Mouse (Mus musculus): ENCODE measurements around the gene Eef1g. TPM values are rescaled to one million over a fixed set of nuclear protein-coding genes. Genes with fewer than 3 reads are reported as not detected.

The Eef1g gene
- polyA plus RNA-seq, 1 experiment from 2014 or later, result 469 TPM

DNA sequence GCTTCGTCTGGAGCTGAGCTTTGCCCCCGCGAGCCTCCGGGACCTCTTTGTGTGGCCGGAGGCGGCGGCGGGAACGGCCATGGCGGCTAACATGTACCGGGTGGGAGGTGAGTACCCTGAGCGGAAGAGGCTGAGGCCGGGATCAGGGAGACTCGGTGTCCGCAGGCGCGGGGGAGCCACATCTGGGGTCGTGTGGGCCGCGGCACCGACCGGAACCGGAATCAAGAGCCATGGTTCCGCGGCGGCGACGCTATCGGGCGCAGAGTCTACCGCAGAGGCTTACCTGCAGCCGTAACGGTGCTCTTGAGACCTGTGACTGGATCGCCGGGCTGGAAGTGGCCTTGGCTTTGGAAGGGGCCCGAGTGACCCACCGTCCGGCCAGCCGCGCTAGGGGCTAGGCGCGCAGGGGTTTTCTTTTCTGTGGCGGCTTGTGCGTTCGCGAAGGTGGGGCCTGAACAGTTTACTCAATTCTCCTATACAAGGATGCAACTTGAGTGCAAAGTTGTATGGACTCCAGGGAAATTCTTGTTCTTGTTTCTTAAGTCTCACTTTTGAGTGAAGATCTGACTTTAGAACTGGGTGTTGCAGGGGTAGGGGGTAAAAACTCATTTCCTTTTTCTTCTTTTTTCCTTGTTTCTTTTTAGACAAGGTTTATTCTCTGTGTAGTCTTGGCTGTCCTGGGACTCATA, 24.4 kb upstream of the Eef1g start:
- peak; percentile 50 for DNase-seq (ENCODE audit: low spot score)
- H3K4me3 ChIP-seq (ENCODE audit: low read depth, low read length), result peak overlapping the region; percentile 97
- H3K9ac ChIP-seq (ENCODE audit: low read depth, low read length), result peak overlapping the region; percentile 99
- no peaks in the 10 kb centered on the region for H3K27me3 ChIP-seq (replicated peaks; ENCODE audit: control insufficient read depth, insufficient read depth, low read length)
- H3K27ac ChIP-seq (replicated peaks; ENCODE audit: low read depth, low read length), result peak overlapping the region; percentile 98
- no peaks in the 10 kb centered on the region for H3K9me3 ChIP-seq (ENCODE audit: control insufficient read depth, low read length)
- WGBS, result under 1% methylated on average over 43 of the region's 46 CpGs
- peaks cover 27% of the 10 kb centered on the region; the same call in 1 of the 2 replicates for H3K4me1 ChIP-seq (ENCODE audit: control insufficient read depth, insufficient read depth, low read length)
- ATAC-seq (ENCODE audit: low read depth), result peak; percentile 50
- peaks cover 64% of the 10 kb centered on the region for H3K36me3 ChIP-seq (ENCODE audit: control insufficient read depth, insufficient read depth, low read length)
- H3K4me2 ChIP-seq (ENCODE audit: low read depth, low read length), result peak overlapping the region; percentile 61

DNA sequence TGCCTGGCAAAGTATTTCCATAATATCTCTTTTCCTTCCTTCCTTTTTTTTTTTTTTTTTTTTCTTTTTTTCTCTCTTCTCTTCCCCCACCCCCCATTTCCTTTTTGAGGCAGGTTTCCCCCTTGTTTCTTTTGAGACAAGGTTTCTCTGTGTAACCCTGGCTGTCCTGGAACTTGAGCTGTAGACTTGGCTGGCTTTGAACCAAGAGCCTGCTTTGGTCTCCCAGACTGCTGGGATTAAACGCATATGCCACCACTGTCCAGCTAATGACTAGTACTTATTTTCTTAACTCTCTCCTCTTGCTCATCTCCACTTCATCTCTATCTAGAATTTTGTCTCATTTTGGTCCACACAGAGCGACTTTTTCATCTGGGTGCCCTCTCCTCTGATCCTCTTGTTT, 23.8 kb upstream of the Eef1g start:
- DNase-seq (ENCODE audit: low spot score), result no peak
- no peaks in the 10 kb centered on the region for H3K9me3 ChIP-seq (ENCODE audit: control insufficient read depth, low read length)
- ATAC-seq (ENCODE audit: low read depth), result no peak
- no peaks in the 10 kb centered on the region for H3K27me3 ChIP-seq (replicated peaks; ENCODE audit: control insufficient read depth, insufficient read depth, low read length)
- H3K27ac ChIP-seq (replicated peaks; ENCODE audit: low read depth, low read length), result peak overlapping the region; percentile 98
- 54% methylated on average over 2 of the region's 2 CpGs for WGBS
- H3K4me3 ChIP-seq (ENCODE audit: low read depth, low read length), result peak overlapping the region; percentile 97
- peaks cover 27% of the 10 kb centered on the region; the same call in 1 of the 2 replicates for H3K4me1 ChIP-seq (ENCODE audit: control insufficient read depth, insufficient read depth, low read length)
- H3K36me3 ChIP-seq (ENCODE audit: control insufficient read depth, insufficient read depth, low read length), result peaks cover 64% of the 10 kb centered on the region
- peak overlapping the region; percentile 99 for H3K9ac ChIP-seq (ENCODE audit: low read depth, low read length)
- H3K4me2 ChIP-seq (ENCODE audit: low read depth, low read length), result peak overlapping the region; percentile 61

DNA sequence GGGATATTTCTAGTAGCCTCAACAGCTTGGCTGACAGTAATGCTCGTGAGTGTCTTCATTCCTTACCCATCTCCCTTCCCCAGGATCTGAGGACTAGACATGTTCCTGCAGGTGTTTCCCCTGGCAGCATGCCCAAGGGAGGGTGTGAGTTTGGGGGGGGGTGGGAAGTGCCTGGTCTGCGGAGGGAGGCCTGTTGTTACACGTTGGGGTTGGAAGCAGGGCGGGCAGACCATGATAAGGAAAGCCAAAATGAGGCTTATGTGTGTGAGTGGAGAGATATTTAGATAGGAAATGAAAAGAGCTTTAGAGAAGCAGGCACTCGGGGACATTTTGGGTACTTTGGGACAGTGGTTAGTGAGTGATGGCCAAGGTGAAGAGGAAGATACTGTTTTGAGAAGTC, 22.8 kb upstream of the Eef1g start:
- ATAC-seq (ENCODE audit: low read depth) (no peak), DNase-seq (ENCODE audit: low spot score) (peak; percentile 80)
- H3K4me1 ChIP-seq (ENCODE audit: control insufficient read depth, insufficient read depth, low read length), result peaks cover 27% of the 10 kb centered on the region; the same call in 1 of the 2 replicates
- peak overlapping the region; percentile 97 for H3K4me3 ChIP-seq (ENCODE audit: low read depth, low read length)
- peaks cover 65% of the 10 kb centered on the region for H3K36me3 ChIP-seq (ENCODE audit: control insufficient read depth, insufficient read depth, low read length)
- H3K9me3 ChIP-seq (ENCODE audit: control insufficient read depth, low read length), result no peaks in the 10 kb centered on the region
- peak overlapping the region; percentile 61 for H3K4me2 ChIP-seq (ENCODE audit: low read depth, low read length)
- H3K27me3 ChIP-seq (replicated peaks; ENCODE audit: control insufficient read depth, insufficient read depth, low read length), result no peaks in the 10 kb centered on the region
- H3K27ac ChIP-seq (replicated peaks; ENCODE audit: low read depth, low read length), result peak overlapping the region; percentile 58
- WGBS, result 50% methylated on average over 5 of the region's 5 CpGs
- H3K9ac ChIP-seq (ENCODE audit: low read depth, low read length), result peak overlapping the region; percentile 53

DNA sequence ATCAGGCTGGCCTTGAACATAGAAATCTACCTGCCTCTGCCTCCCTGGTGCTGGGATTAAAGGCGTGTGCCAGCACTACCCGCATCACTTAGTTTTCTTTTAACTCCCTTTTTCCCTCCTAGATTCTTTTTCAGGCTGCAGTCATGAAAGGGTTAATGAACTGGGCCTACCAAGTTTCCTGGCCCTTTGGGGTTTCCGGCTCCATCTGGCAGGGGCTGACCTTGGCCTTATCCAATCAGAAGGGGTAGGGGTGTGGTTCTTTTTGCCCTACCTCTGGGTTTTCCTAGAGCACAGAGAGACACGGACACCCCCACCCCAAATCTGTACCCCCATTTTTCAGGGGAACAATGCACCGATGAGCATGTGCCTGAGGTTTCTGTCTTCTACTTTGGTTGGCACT, 22.1 kb upstream of the Eef1g start:
- peak overlapping the region; percentile 23 for H3K27ac ChIP-seq (replicated peaks; ENCODE audit: low read depth, low read length)
- 14% methylated on average over 5 of the region's 5 CpGs for WGBS
- no peaks in the 10 kb centered on the region for H3K27me3 ChIP-seq (replicated peaks; ENCODE audit: control insufficient read depth, insufficient read depth, low read length)
- no peaks in the 10 kb centered on the region for H3K9me3 ChIP-seq (ENCODE audit: control insufficient read depth, low read length)
- H3K4me2 ChIP-seq (ENCODE audit: low read depth, low read length), result peak overlapping the region; percentile 61
- DNase-seq (ENCODE audit: low spot score) (peak; percentile 87), ATAC-seq (ENCODE audit: low read depth) (no peak)
- H3K4me1 ChIP-seq (ENCODE audit: control insufficient read depth, insufficient read depth, low read length), result peaks cover 27% of the 10 kb centered on the region; the same call in 1 of the 2 replicates
- H3K4me3 ChIP-seq (ENCODE audit: low read depth, low read length), result peak overlapping the region; percentile 97
- H3K9ac ChIP-seq (ENCODE audit: low read depth, low read length), result peak overlapping the region; percentile 53
- peaks cover 69% of the 10 kb centered on the region for H3K36me3 ChIP-seq (ENCODE audit: control insufficient read depth, insufficient read depth, low read length)

DNA sequence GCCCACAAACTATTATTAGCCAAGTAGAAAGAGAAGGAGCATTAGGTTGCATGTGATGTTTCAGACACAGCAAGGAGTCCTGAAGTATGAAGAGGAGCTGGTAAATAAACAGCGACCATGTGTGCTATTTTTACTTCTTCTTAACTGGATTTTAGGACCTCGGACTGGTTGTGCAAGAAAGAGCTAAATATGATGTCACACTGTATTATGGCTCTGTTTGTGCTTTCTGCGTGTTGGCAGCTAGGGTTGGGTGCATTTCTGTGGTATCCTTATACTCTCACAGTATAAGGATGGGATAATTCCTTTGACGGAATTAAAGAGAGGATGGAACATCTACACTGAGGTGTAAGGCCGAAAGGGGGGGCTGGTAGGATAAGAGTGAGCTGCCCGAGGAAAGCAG, 21.6 kb upstream of the Eef1g start:
- peak overlapping the region; percentile 23; the same call in 1 of the 2 replicates for H3K27ac ChIP-seq (replicated peaks; ENCODE audit: low read depth, low read length)
- 66% methylated on average over 6 of the region's 6 CpGs for WGBS
- DNase-seq (ENCODE audit: low spot score), result no peak
- peaks cover 71% of the 10 kb centered on the region for H3K36me3 ChIP-seq (ENCODE audit: control insufficient read depth, insufficient read depth, low read length)
- H3K9me3 ChIP-seq (ENCODE audit: control insufficient read depth, low read length), result no peaks in the 10 kb centered on the region
- peak overlapping the region; percentile 61 for H3K4me2 ChIP-seq (ENCODE audit: low read depth, low read length)
- H3K9ac ChIP-seq (ENCODE audit: low read depth, low read length), result peak overlapping the region; percentile 53
- H3K4me3 ChIP-seq (ENCODE audit: low read depth, low read length), result peak overlapping the region; percentile 97
- H3K27me3 ChIP-seq (replicated peaks; ENCODE audit: control insufficient read depth, insufficient read depth, low read length), result no peaks in the 10 kb centered on the region
- peaks cover 27% of the 10 kb centered on the region; the same call in 1 of the 2 replicates for H3K4me1 ChIP-seq (ENCODE audit: control insufficient read depth, insufficient read depth, low read length)
- no peak for ATAC-seq (ENCODE audit: low read depth)

DNA sequence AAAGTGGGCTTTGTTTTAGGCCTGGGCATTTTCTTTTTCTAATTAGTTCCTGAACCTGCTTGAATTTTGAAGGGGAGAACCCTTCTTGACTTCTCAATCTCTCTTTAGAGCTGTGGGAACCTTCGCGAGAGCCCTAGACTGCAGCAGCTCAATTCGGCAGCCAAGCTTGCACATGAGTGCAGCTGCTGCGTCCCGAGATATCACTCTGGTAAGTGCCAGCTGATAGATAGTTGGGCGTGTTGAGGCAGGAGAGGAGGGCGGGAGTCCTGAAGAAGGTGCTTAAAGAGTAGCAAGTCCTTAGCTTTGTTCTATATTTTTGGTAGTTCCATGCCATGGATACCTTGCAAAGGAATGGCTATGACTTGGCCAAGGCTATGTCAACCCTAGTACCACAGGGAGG, 19.9 kb upstream of the Eef1g start:
- ATAC-seq (ENCODE audit: low read depth) (no peak), DNase-seq (ENCODE audit: low spot score) (no peak)
- no peak overlapping the region for H3K9ac ChIP-seq (ENCODE audit: low read depth, low read length)
- no peak overlapping the region for H3K27ac ChIP-seq (replicated peaks; ENCODE audit: low read depth, low read length)
- no peaks in the 10 kb centered on the region for H3K9me3 ChIP-seq (ENCODE audit: control insufficient read depth, low read length)
- no peak overlapping the region for H3K4me2 ChIP-seq (ENCODE audit: low read depth, low read length)
- peaks cover 84% of the 10 kb centered on the region for H3K36me3 ChIP-seq (ENCODE audit: control insufficient read depth, insufficient read depth, low read length)
- no peak overlapping the region for H3K4me3 ChIP-seq (ENCODE audit: low read depth, low read length)
- WGBS, result 83% methylated on average over 7 of the region's 7 CpGs
- H3K27me3 ChIP-seq (replicated peaks; ENCODE audit: control insufficient read depth, insufficient read depth, low read length), result no peaks in the 10 kb centered on the region
- peaks cover 20% of the 10 kb centered on the region; the same call in 1 of the 2 replicates for H3K4me1 ChIP-seq (ENCODE audit: control insufficient read depth, insufficient read depth, low read length)

DNA sequence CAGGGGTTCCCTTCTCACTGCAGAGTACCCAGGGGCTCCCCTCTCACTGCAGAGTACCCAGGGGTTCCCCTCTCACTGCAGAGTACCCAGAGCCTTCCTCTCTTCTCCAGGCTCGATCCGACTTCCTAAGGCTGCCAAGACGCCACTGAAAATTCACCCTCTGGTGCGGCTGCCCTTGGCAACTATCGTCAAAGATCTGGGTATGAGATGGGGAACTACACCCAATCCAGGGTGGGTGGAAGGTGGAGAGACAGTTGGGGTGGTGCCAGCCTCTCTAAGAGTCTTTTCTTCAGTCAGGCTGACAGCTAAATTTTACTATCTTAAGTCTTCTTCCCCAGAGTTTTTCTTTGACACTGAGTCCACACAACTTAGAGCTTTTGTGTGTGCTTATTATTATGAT, 16.7 kb upstream of the Eef1g start:
- H3K4me3 ChIP-seq (ENCODE audit: low read depth, low read length), result no peak overlapping the region
- no peak overlapping the region for H3K4me2 ChIP-seq (ENCODE audit: low read depth, low read length)
- H3K4me1 ChIP-seq (ENCODE audit: control insufficient read depth, insufficient read depth, low read length), result no peaks in the 10 kb centered on the region; the same call in 1 of the 2 replicates
- no peak for DNase-seq (ENCODE audit: low spot score)
- no peak overlapping the region for H3K27ac ChIP-seq (replicated peaks; ENCODE audit: low read depth, low read length)
- ATAC-seq (ENCODE audit: low read depth), result no peak
- H3K27me3 ChIP-seq (replicated peaks; ENCODE audit: control insufficient read depth, insufficient read depth, low read length), result no peaks in the 10 kb centered on the region
- no peak overlapping the region for H3K9ac ChIP-seq (ENCODE audit: low read depth, low read length)
- 90% methylated on average over 5 of the region's 5 CpGs for WGBS
- H3K36me3 ChIP-seq (ENCODE audit: control insufficient read depth, insufficient read depth, low read length), result peaks cover 74% of the 10 kb centered on the region
- no peaks in the 10 kb centered on the region for H3K9me3 ChIP-seq (ENCODE audit: control insufficient read depth, low read length)

DNA sequence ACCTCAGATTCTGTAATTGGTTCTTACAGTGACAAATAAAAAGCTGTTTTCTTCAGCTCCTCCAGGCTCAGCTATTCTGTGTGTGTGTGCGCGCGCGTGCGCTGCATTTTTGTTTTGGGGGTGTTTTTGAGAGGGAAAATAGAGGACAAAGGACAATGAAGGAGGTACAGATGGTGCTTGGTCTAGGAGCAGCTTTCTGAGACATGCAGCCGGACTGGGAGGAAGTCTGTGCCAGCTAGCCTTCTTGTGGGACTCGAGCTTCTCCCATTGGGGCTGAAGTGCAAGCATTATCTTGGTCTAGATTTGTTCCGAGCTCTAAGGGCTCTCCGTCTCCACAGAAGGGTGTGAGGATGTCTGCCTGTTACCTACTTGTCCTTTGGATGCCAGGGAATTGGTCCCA, 14.6 kb upstream of the Eef1g start:
- H3K4me3 ChIP-seq (ENCODE audit: low read depth, low read length), result no peak overlapping the region
- no peaks in the 10 kb centered on the region for H3K9me3 ChIP-seq (ENCODE audit: control insufficient read depth, low read length)
- no peak for DNase-seq (ENCODE audit: low spot score)
- no peak overlapping the region for H3K27ac ChIP-seq (replicated peaks; ENCODE audit: low read depth, low read length)
- WGBS, result 89% methylated on average over 9 of the region's 9 CpGs
- H3K27me3 ChIP-seq (replicated peaks; ENCODE audit: control insufficient read depth, insufficient read depth, low read length), result no peaks in the 10 kb centered on the region
- H3K4me2 ChIP-seq (ENCODE audit: low read depth, low read length), result no peak overlapping the region
- 0 out of 2 replicates have a peak overlapping the region, but pooled peaks have one; percentile 46 for H3K9ac ChIP-seq (ENCODE audit: low read depth, low read length)
- H3K4me1 ChIP-seq (ENCODE audit: control insufficient read depth, insufficient read depth, low read length), result no peaks in the 10 kb centered on the region; the same call in 1 of the 2 replicates
- no peak for ATAC-seq (ENCODE audit: low read depth)
- peaks cover 75% of the 10 kb centered on the region for H3K36me3 ChIP-seq (ENCODE audit: control insufficient read depth, insufficient read depth, low read length)

Measured in embryonic facial prominence, embryonic 14.5 days (tissue).